Mouse (Mus musculus): ENCODE results near the gene Nhlrc1. TPM values are rescaled to one million over a fixed set of nuclear protein-coding genes. Genes with fewer than 3 reads are reported as not detected.

Gene Nhlrc1
- polyA plus RNA-seq, 1 experiment from 2014 or later, result 5.7 TPM

GRCm38 (mm10) chr13:46975031-46975551, 39.6 kb downstream of the Nhlrc1 start:
- WGBS, result 16% methylated on average over 14 of the region's 14 CpGs
- Histone ChIP-seq H3K4me2 (replicated peaks; ENCODE audit: low read depth, low read length) (peak overlapping the region; percentile 11), H3K9ac (ENCODE audit: low read depth, low read length) (peak overlapping the region; percentile 37), H3K27me3 (ENCODE audit: control insufficient read depth, insufficient read depth, low read length) (no peaks in the 10 kb centered on the region), H3K36me3 (ENCODE audit: control insufficient read depth, insufficient read depth, low read length) (no peaks in the 10 kb centered on the region), H3K9me3 (ENCODE audit: control insufficient read depth, low read length) (no peaks in the 10 kb centered on the region), H3K27ac (ENCODE audit: low read depth, low read length) (peak overlapping the region; percentile 75), H3K4me3 (ENCODE audit: low read depth, low read length) (peak overlapping the region; percentile 23), H3K4me1 (replicated peaks; ENCODE audit: control insufficient read depth, insufficient read depth, low read length) (0 out of 2 replicates have a peak, but pooled peaks cover 3% of the 10 kb centered on the region)
- ATAC-seq (ENCODE audit: low FRiP score), result peak; percentile 99
- peak; percentile 79 for DNase-seq (ENCODE audit: low spot score)

- Histone ChIP-seq H3K4me1 (replicated peaks; ENCODE audit: control insufficient read depth, insufficient read depth, low read length) (no peaks in the 10 kb centered on the region), H3K4me2 (replicated peaks; ENCODE audit: low read depth, low read length) (no peak overlapping the region), H3K27ac (ENCODE audit: low read depth, low read length) (no peak overlapping the region), H3K9ac (ENCODE audit: low read depth, low read length) (no peak overlapping the region), H3K27me3 (ENCODE audit: control insufficient read depth, insufficient read depth, low read length) (no peaks in the 10 kb centered on the region), H3K4me3 (ENCODE audit: low read depth, low read length) (no peak overlapping the region), H3K9me3 (ENCODE audit: control insufficient read depth, low read length) (no peaks in the 10 kb centered on the region), H3K36me3 (ENCODE audit: control insufficient read depth, insufficient read depth, low read length) (no peaks in the 10 kb centered on the region)
- 79% methylated on average over 10 of the region's 10 CpGs for WGBS
- DNase-seq (ENCODE audit: low spot score) (no peak), ATAC-seq (ENCODE audit: low FRiP score) (no peak)
These were observed 44.2 kb downstream of the Nhlrc1 start for GRCm38 (mm10) chr13:46970286-46970945.

GRCm38 (mm10) chr13:46968626-46969025, 46.0 kb downstream of the Nhlrc1 start:
- ATAC-seq (ENCODE audit: low FRiP score), result no peak
- no peak for DNase-seq (ENCODE audit: low spot score)
- Histone ChIP-seq H3K4me1 (replicated peaks; ENCODE audit: control insufficient read depth, insufficient read depth, low read length) (no peaks in the 10 kb centered on the region), H3K9ac (ENCODE audit: low read depth, low read length) (no peak overlapping the region), H3K4me3 (ENCODE audit: low read depth, low read length) (no peak overlapping the region), H3K27ac (ENCODE audit: low read depth, low read length) (no peak overlapping the region), H3K27me3 (ENCODE audit: control insufficient read depth, insufficient read depth, low read length) (no peaks in the 10 kb centered on the region), H3K4me2 (replicated peaks; ENCODE audit: low read depth, low read length) (no peak overlapping the region), H3K9me3 (ENCODE audit: control insufficient read depth, low read length) (no peaks in the 10 kb centered on the region), H3K36me3 (ENCODE audit: control insufficient read depth, insufficient read depth, low read length) (no peaks in the 10 kb centered on the region)
- WGBS, result 79% methylated on average over 2 of the region's 2 CpGs

- Histone ChIP-seq H3K9ac (ENCODE audit: low read depth, low read length) (no peak overlapping the region), H3K4me2 (replicated peaks; ENCODE audit: low read depth, low read length) (no peak overlapping the region), H3K9me3 (ENCODE audit: control insufficient read depth, low read length) (no peaks in the 10 kb centered on the region), H3K27me3 (ENCODE audit: control insufficient read depth, insufficient read depth, low read length) (no peaks in the 10 kb centered on the region), H3K27ac (ENCODE audit: low read depth, low read length) (no peak overlapping the region), H3K4me3 (ENCODE audit: low read depth, low read length) (no peak overlapping the region), H3K36me3 (ENCODE audit: control insufficient read depth, insufficient read depth, low read length) (no peaks in the 10 kb centered on the region), H3K4me1 (replicated peaks; ENCODE audit: control insufficient read depth, insufficient read depth, low read length) (no peaks in the 10 kb centered on the region)
- 80% methylated on average over 4 of the region's 4 CpGs for WGBS
- DNase-seq (ENCODE audit: low spot score), result no peak
- ATAC-seq (ENCODE audit: low FRiP score), result no peak
These were observed 47.3 kb downstream of the Nhlrc1 start for GRCm38 (mm10) chr13:46967308-46967707.

Other genes starting within 250 kb of the Nhlrc1 start
- 14.5 and 17.4 TPM in 2 replicates for gene Kif13a, start 85.0 kb downstream of the Nhlrc1 start, polyA plus RNA-seq (2014; fragmentation: Nextera tagmentation; extraction: Ambion mirVana)
- gene Kdm1b, start 28.6 kb upstream of the Nhlrc1 start, polyA plus RNA-seq (2014; fragmentation: Nextera tagmentation; extraction: Ambion mirVana), result 14.9 and 21.9 TPM in 2 replicates
- gene Tpmt, start 29.9 kb upstream of the Nhlrc1 start, polyA plus RNA-seq (2014; fragmentation: Nextera tagmentation; extraction: Ambion mirVana), result 44.2 and 47.8 TPM in 2 replicates
- 312 and 335 TPM in 2 replicates for gene Dek, start 91.4 kb upstream of the Nhlrc1 start, polyA plus RNA-seq (2014; fragmentation: Nextera tagmentation; extraction: Ambion mirVana)
- gene Rnf144b, start 107.8 kb upstream of the Nhlrc1 start, polyA plus RNA-seq (2014; fragmentation: Nextera tagmentation; extraction: Ambion mirVana), result 1.2 and 1.9 TPM in 2 replicates